Mouse (Mus musculus): ENCODE results near the gene Dusp27. TPM values are rescaled to one million over a fixed set of nuclear protein-coding genes. Genes with fewer than 3 reads are reported as not detected.

Gene Dusp27
- polyA plus RNA-seq, 1 experiment from 2014 or later: 3.7 TPM

- no peak overlapping the region for H3K9ac ChIP-seq (ENCODE audit: low read length)
- H3K36me3 ChIP-seq (ENCODE audit: control insufficient read depth, insufficient read depth, low read length): no peaks in the 10 kb centered on the region
- no peak overlapping the region for H3K27ac ChIP-seq (ENCODE audit: low read length)
- no peaks in the 10 kb centered on the region for H3K4me1 ChIP-seq (replicated peaks; ENCODE audit: control insufficient read depth, insufficient read depth, low read length)
- H3K9me3 ChIP-seq (ENCODE audit: control insufficient read depth, low read length): no peaks in the 10 kb centered on the region
- ATAC-seq (ENCODE audit: low read depth): peak; percentile 36
- H3K4me2 ChIP-seq (ENCODE audit: low read depth, low read length): 0 out of 2 replicates have a peak overlapping the region, but pooled peaks have one; percentile 21
- WGBS: 15% methylated on average over 24 of the region's 24 CpGs
- no peak overlapping the region for H3K4me3 ChIP-seq (ENCODE audit: low read length)
- H3K27me3 ChIP-seq (ENCODE audit: control insufficient read depth, insufficient read depth, low read depth, low read length): peaks cover 22% of the 10 kb centered on the region
Observed at GRCm38 (mm10) chr1:166160569-166161445, 33.1 kb upstream of the Dusp27 start.

GRCm38 (mm10) chr1:166160111-166160510 lies 32.4 kb upstream of the Dusp27 start:
- Histone ChIP-seq H3K4me1 (replicated peaks; ENCODE audit: control insufficient read depth, insufficient read depth, low read length) (no peaks in the 10 kb centered on the region), H3K27me3 (ENCODE audit: control insufficient read depth, insufficient read depth, low read depth, low read length) (peaks cover 26% of the 10 kb centered on the region), H3K27ac (ENCODE audit: low read length) (no peak overlapping the region), H3K9ac (ENCODE audit: low read length) (no peak overlapping the region), H3K4me3 (ENCODE audit: low read length) (no peak overlapping the region), H3K4me2 (ENCODE audit: low read depth, low read length) (no peak overlapping the region), H3K36me3 (ENCODE audit: control insufficient read depth, insufficient read depth, low read length) (no peaks in the 10 kb centered on the region), H3K9me3 (ENCODE audit: control insufficient read depth, low read length) (no peaks in the 10 kb centered on the region)
- ATAC-seq (ENCODE audit: low read depth): 0 out of 2 replicates have a peak, but pooled peaks have one; percentile 26
- WGBS: 51% methylated on average over 5 of the region's 5 CpGs

- Histone ChIP-seq H3K4me2 (ENCODE audit: low read depth, low read length) (no peak overlapping the region), H3K9me3 (ENCODE audit: control insufficient read depth, low read length) (no peaks in the 10 kb centered on the region), H3K4me3 (ENCODE audit: low read length) (no peak overlapping the region), H3K4me1 (replicated peaks; ENCODE audit: control insufficient read depth, insufficient read depth, low read length) (peaks cover 4% of the 10 kb centered on the region; the same call in 1 of the 2 replicates), H3K36me3 (ENCODE audit: control insufficient read depth, insufficient read depth, low read length) (no peaks in the 10 kb centered on the region), H3K27ac (ENCODE audit: low read length) (no peak overlapping the region), H3K9ac (ENCODE audit: low read length) (no peak overlapping the region), H3K27me3 (ENCODE audit: control insufficient read depth, insufficient read depth, low read depth, low read length) (peaks cover 32% of the 10 kb centered on the region)
- 54% methylated on average over 9 of the region's 9 CpGs for WGBS
- no peak for ATAC-seq (ENCODE audit: low read depth)
Observed at GRCm38 (mm10) chr1:166158664-166159063, 30.9 kb upstream of the Dusp27 start.

GRCm38 (mm10) chr1:166157712-166158111 lies 30.0 kb upstream of the Dusp27 start:
- Histone ChIP-seq H3K4me2 (ENCODE audit: low read depth, low read length) (no peak overlapping the region), H3K9ac (ENCODE audit: low read length) (no peak overlapping the region), H3K27ac (ENCODE audit: low read length) (no peak overlapping the region), H3K4me3 (ENCODE audit: low read length) (no peak overlapping the region), H3K9me3 (ENCODE audit: control insufficient read depth, low read length) (no peaks in the 10 kb centered on the region), H3K36me3 (ENCODE audit: control insufficient read depth, insufficient read depth, low read length) (no peaks in the 10 kb centered on the region), H3K27me3 (ENCODE audit: control insufficient read depth, insufficient read depth, low read depth, low read length) (peaks cover 32% of the 10 kb centered on the region), H3K4me1 (replicated peaks; ENCODE audit: control insufficient read depth, insufficient read depth, low read length) (peaks cover 4% of the 10 kb centered on the region; the same call in 1 of the 2 replicates)
- ATAC-seq (ENCODE audit: low read depth): no peak
- 55% methylated on average over 12 of the region's 12 CpGs for WGBS

GRCm38 (mm10) chr1:166155113-166155494 lies 27.4 kb upstream of the Dusp27 start:
- no peak overlapping the region for H3K4me3 ChIP-seq (ENCODE audit: low read length)
- H3K9ac ChIP-seq (ENCODE audit: low read length): no peak overlapping the region
- no peaks in the 10 kb centered on the region for H3K36me3 ChIP-seq (ENCODE audit: control insufficient read depth, insufficient read depth, low read length)
- H3K27ac ChIP-seq (ENCODE audit: low read length): no peak overlapping the region
- WGBS: 24% methylated on average over 10 of the region's 10 CpGs
- H3K27me3 ChIP-seq (ENCODE audit: control insufficient read depth, insufficient read depth, low read depth, low read length): peaks cover 28% of the 10 kb centered on the region
- ATAC-seq (ENCODE audit: low read depth): no peak
- H3K9me3 ChIP-seq (ENCODE audit: control insufficient read depth, low read length): no peaks in the 10 kb centered on the region
- H3K4me1 ChIP-seq (replicated peaks; ENCODE audit: control insufficient read depth, insufficient read depth, low read length): peaks cover 4% of the 10 kb centered on the region; the same call in 1 of the 2 replicates
- H3K4me2 ChIP-seq (ENCODE audit: low read depth, low read length): no peak overlapping the region

- WGBS: 6% methylated on average over 29 of the region's 29 CpGs
- peaks cover 23% of the 10 kb centered on the region for H3K27me3 ChIP-seq (ENCODE audit: control insufficient read depth, insufficient read depth, low read depth, low read length)
- H3K9ac ChIP-seq (ENCODE audit: low read length): peak overlapping the region; percentile 27
- H3K4me3 ChIP-seq (ENCODE audit: low read length): peak overlapping the region; percentile 39
- no peaks in the 10 kb centered on the region for H3K9me3 ChIP-seq (ENCODE audit: control insufficient read depth, low read length)
- peaks cover 4% of the 10 kb centered on the region; the same call in 1 of the 2 replicates for H3K4me1 ChIP-seq (replicated peaks; ENCODE audit: control insufficient read depth, insufficient read depth, low read length)
- no peak overlapping the region for H3K27ac ChIP-seq (ENCODE audit: low read length)
- peak overlapping the region; percentile 71 for H3K4me2 ChIP-seq (ENCODE audit: low read depth, low read length)
- H3K36me3 ChIP-seq (ENCODE audit: control insufficient read depth, insufficient read depth, low read length): no peaks in the 10 kb centered on the region
- peak; percentile 63 for ATAC-seq (ENCODE audit: low read depth)
Observed at GRCm38 (mm10) chr1:166154162-166155112, 26.7 kb upstream of the Dusp27 start.

- Histone ChIP-seq H3K4me3 (ENCODE audit: low read length) (no peak overlapping the region), H3K9ac (ENCODE audit: low read length) (no peak overlapping the region), H3K9me3 (ENCODE audit: control insufficient read depth, low read length) (no peaks in the 10 kb centered on the region), H3K27me3 (ENCODE audit: control insufficient read depth, insufficient read depth, low read depth, low read length) (peaks cover 15% of the 10 kb centered on the region; the same call in 1 of the 2 replicates), H3K4me2 (ENCODE audit: low read depth, low read length) (peak overlapping the region; percentile 71; the same call in 1 of the 2 replicates), H3K36me3 (ENCODE audit: control insufficient read depth, insufficient read depth, low read length) (no peaks in the 10 kb centered on the region), H3K27ac (ENCODE audit: low read length) (no peak overlapping the region), H3K4me1 (replicated peaks; ENCODE audit: control insufficient read depth, insufficient read depth, low read length) (peaks cover 4% of the 10 kb centered on the region; the same call in 1 of the 2 replicates)
- 8% methylated on average over 18 of the region's 18 CpGs for WGBS
- peak; percentile 44 for ATAC-seq (ENCODE audit: low read depth)
Observed at GRCm38 (mm10) chr1:166153351-166154120, 25.8 kb upstream of the Dusp27 start.

GRCm38 (mm10) chr1:166152034-166152433 lies 24.3 kb upstream of the Dusp27 start:
- H3K9ac ChIP-seq (ENCODE audit: low read length): no peak overlapping the region
- H3K27me3 ChIP-seq (ENCODE audit: control insufficient read depth, insufficient read depth, low read depth, low read length): peaks cover 15% of the 10 kb centered on the region; the same call in 1 of the 2 replicates
- no peak overlapping the region for H3K4me2 ChIP-seq (ENCODE audit: low read depth, low read length)
- ATAC-seq (ENCODE audit: low read depth): no peak
- no peaks in the 10 kb centered on the region for H3K9me3 ChIP-seq (ENCODE audit: control insufficient read depth, low read length)
- peaks cover 4% of the 10 kb centered on the region; the same call in 1 of the 2 replicates for H3K4me1 ChIP-seq (replicated peaks; ENCODE audit: control insufficient read depth, insufficient read depth, low read length)
- no peak overlapping the region for H3K4me3 ChIP-seq (ENCODE audit: low read length)
- no peak overlapping the region for H3K27ac ChIP-seq (ENCODE audit: low read length)
- 82% methylated on average over 10 of the region's 10 CpGs for WGBS
- H3K36me3 ChIP-seq (ENCODE audit: control insufficient read depth, insufficient read depth, low read length): no peaks in the 10 kb centered on the region
